Mouse (Mus musculus): Measurements from ENCODE around the gene Gm9837. TPM values are rescaled to one million over a fixed set of nuclear protein-coding genes. Genes with fewer than 3 reads are reported as not detected.
"Not testable (repeated sequence)": the region's sequence is repeated elsewhere in the genome, so short reads cannot be mapped to it uniquely, and the experiment has no call there.

The Gm9837 gene
- polyA plus RNA-seq, 1 experiment from 2014 or later = not detected

DNA sequence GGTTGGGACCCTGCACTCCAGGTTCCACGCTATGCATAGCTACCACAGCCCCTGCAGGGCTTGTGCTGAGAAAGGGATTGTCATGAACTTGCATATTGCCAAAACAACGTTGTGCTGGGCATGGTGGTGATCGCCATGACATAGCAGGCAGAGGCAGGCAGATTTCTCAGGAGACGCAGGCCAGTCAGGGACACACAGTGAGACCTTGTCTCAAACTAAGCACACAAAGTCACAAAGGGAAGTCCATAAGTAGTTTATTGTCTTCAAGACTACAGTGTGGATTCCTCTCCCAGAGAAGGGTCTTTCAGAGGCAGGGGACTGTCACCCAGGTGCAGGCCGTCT lies 41.6 kb downstream of the Gm9837 start:
- ATAC-seq (replicated peaks; ENCODE audit: low FRiP score) = no peak
- H3K4me1 ChIP-seq = peaks cover 16% of the 10 kb centered on the region
- no peaks in the 10 kb centered on the region for H3K27me3 ChIP-seq
- H3K4me2 ChIP-seq = no peak overlapping the region
- H3K4me3 ChIP-seq (replicated peaks) = no peak overlapping the region
- no peak overlapping the region for H3K27ac ChIP-seq
- H3K36me3 ChIP-seq = peaks cover 21% of the 10 kb centered on the region
- H3K9ac ChIP-seq = no peak overlapping the region
- 94% methylated on average over 5 of the region's 5 CpGs for WGBS
- H3K9me3 ChIP-seq (replicated peaks) = no peaks in the 10 kb centered on the region

DNA sequence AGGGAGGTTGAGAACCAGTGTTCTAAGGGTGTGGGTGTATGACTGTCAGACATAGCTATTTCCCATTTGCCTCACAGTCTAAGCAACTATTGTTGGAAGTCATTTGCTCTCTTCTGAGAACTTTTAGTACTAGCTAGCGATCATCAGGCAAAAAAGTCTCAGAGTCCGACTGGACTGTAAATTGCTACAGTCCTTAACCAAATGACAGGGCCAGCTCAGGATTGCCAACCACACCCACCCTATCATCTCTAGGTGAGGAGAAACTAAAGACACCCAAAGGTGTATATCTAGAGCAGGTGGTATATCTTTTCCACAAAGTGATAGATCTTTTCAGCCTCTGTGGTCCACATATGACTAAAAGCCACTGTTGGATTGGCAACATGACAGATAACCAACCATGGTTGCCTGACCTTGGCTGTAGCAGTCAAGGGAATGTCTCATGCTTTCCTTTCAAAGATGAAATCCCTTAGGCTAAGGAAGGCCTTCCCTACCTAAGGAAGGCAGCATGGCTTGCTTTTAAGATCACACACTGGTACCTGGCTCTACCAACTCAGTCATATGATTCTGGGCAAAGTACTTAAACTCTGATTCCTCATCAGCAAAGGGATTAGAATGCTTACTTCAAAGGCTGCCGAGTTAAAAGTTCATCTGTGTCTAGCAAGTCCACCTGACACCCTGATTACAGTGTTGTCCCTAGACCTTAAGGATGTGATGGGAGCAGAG lies 42.1 kb downstream of the Gm9837 start:
- no peak overlapping the region for H3K9ac ChIP-seq
- H3K4me3 ChIP-seq (replicated peaks) = no peak overlapping the region
- ATAC-seq (replicated peaks; ENCODE audit: low FRiP score) = no peak
- peaks cover 21% of the 10 kb centered on the region for H3K36me3 ChIP-seq
- no peak overlapping the region for H3K4me2 ChIP-seq
- no peak overlapping the region for H3K27ac ChIP-seq
- no peaks in the 10 kb centered on the region for H3K9me3 ChIP-seq (replicated peaks)
- H3K4me1 ChIP-seq = peaks cover 16% of the 10 kb centered on the region
- no peaks in the 10 kb centered on the region for H3K27me3 ChIP-seq
- 87% methylated on average over 3 of the region's 3 CpGs for WGBS

- not testable (repeated sequence) for H3K9me3 ChIP-seq (replicated peaks); H3K4me3 ChIP-seq (replicated peaks); H3K27ac ChIP-seq; ATAC-seq (replicated peaks; ENCODE audit: low FRiP score); H3K9ac ChIP-seq; H3K4me2 ChIP-seq; H3K27me3 ChIP-seq
- Histone ChIP-seq H3K36me3 (peaks cover 21% of the 10 kb centered on the region), H3K4me1 (peaks cover 16% of the 10 kb centered on the region)
- WGBS = 87% methylated on average over 3 of the region's 3 CpGs
Measured at GRCm38 (mm10) chr11:53426914-53427313, 43.4 kb downstream of the Gm9837 start.

DNA sequence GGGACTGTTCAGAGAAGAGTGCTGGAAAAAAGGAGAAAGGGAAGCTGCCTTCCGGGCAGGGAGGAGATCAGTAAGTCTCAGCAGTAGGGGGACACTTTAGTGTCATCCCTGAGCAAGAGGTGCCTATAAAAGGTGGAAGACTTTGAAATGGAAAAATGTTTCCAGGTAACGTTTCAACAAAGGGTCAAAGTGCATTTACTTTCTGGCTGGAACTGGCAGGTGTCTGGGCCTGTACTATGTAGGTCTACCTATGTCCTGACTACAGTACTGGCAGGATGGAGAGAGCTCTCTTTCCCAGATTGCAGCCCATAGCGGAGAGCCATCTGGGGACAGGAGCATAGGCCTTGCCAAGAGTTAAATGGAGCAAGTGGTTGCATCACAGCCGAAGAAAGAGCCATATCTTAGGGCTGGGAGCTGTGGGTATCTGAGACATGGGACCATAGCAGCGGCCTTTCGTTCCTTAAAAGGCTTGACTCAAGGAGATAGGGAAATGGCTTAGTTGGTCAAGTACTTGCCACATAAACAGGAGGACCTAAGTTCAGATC lies 44.5 kb downstream of the Gm9837 start:
- Histone ChIP-seq H3K36me3 (peaks cover 30% of the 10 kb centered on the region), H3K27me3 (no peaks in the 10 kb centered on the region), H3K9me3 (replicated peaks) (no peaks in the 10 kb centered on the region), H3K4me2 (no peak overlapping the region), H3K4me3 (replicated peaks) (no peak overlapping the region), H3K9ac (no peak overlapping the region), H3K27ac (no peak overlapping the region; the same call in 1 of the 2 replicates), H3K4me1 (peaks cover 9% of the 10 kb centered on the region)
- 79% methylated on average over 6 of the region's 6 CpGs for WGBS
- ATAC-seq (replicated peaks; ENCODE audit: low FRiP score) = no peak

DNA sequence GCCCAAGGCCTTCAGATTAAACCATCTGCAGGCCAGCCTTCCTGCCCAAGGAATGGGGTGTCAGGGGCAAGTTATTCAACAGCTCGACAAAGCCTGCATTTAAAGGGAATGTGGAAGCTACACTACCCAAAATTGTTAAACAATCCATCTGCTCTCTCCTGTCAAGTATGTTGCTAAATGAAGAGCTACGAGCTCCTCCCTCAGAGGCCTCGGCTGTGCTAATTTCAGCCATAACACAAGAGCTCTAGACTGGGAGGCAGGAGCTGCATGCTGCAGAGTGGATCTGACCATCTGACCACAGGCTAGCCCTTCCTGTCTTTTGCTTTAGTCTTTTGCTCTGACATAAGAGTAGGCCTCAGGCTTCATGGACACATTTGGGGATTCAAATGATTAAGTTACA lies 45.0 kb downstream of the Gm9837 start:
- Histone ChIP-seq H3K4me1 (peaks cover 9% of the 10 kb centered on the region), H3K4me2 (no peak overlapping the region), H3K36me3 (peaks cover 35% of the 10 kb centered on the region), H3K9ac (no peak overlapping the region), H3K4me3 (replicated peaks) (no peak overlapping the region), H3K27ac (no peak overlapping the region; the same call in 1 of the 2 replicates), H3K9me3 (replicated peaks) (no peaks in the 10 kb centered on the region), H3K27me3 (no peaks in the 10 kb centered on the region)
- WGBS = 49% methylated on average over 3 of the region's 3 CpGs
- no peak for ATAC-seq (replicated peaks; ENCODE audit: low FRiP score)

DNA sequence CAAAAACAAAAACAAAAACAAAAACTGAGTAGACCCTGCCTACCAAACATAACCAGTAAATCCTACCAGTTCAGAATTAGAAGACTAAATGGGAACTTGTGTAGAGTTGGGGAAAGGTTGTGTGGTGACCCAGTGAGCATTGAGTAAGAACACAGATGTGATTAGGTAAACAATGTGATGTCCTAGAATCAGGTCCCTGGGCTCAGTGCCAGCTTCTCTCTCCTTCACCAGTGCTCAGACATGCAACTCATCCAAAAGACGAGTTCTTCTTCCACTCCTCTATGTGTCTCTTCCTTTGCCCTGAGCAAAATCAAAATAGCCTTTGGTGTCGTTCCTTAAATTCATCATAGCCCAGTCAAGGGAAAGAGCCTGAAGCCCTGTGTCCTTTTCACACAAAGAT lies 45.5 kb downstream of the Gm9837 start:
- H3K9me3 ChIP-seq (replicated peaks) = no peaks in the 10 kb centered on the region

GRCm38 (mm10) chr11:53423036-53423435 lies 47.2 kb downstream of the Gm9837 start, which contains the start of gene Leap2:
Gene Leap2 (minus strand): TSS chr11:53423170.
- no peak for ATAC-seq (replicated peaks; ENCODE audit: low FRiP score)
- H3K27ac ChIP-seq = no peak within 1 kb of the TSS

More for the DNA sequence above, 45.5 kb downstream of the Gm9837 start:
- Histone ChIP-seq H3K4me3 (replicated peaks) (no peak overlapping the region), H3K27ac (no peak overlapping the region), H3K4me1 (peaks cover 7% of the 10 kb centered on the region), H3K4me2 (no peak overlapping the region), H3K27me3 (no peaks in the 10 kb centered on the region), H3K9ac (no peak overlapping the region), H3K36me3 (peaks cover 39% of the 10 kb centered on the region)
- ATAC-seq (replicated peaks; ENCODE audit: low FRiP score) = no peak
- 75% methylated on average over 2 of the region's 2 CpGs for WGBS

More at GRCm38 (mm10) chr11:53423036-53423435, 47.2 kb downstream of the Gm9837 start, which contains the start of gene Leap2:
- Histone ChIP-seq H3K9me3 (replicated peaks) (no peaks in the 10 kb centered on the region), H3K4me3 (replicated peaks) (no peak within 1 kb of the TSS), H3K9ac (no peak within 1 kb of the TSS), H3K4me1 (no peaks in the 10 kb centered on the region), H3K27me3 (no peaks in the 10 kb centered on the region), H3K36me3 (peaks cover 42% of the 10 kb centered on the region), H3K4me2 (no peak within 1 kb of the TSS)
- 88% methylated on average over 4 of the region's 4 CpGs for WGBS

Other genes with a start within 250 kb of the Gm9837 start
- gene Hspa4, start 170.0 kb downstream of the Gm9837 start, polyA plus RNA-seq (2015; fragmentation: Nextera tagmentation; extraction: Ambion mirVana) = 91.0 and 94.6 TPM in 2 replicates
- gene Zcchc10, start 145.8 kb downstream of the Gm9837 start, polyA plus RNA-seq (2015; fragmentation: Nextera tagmentation; extraction: Ambion mirVana) = 22.8 and 24.3 TPM in 2 replicates
- gene Aff4, start 119.6 kb downstream of the Gm9837 start, polyA plus RNA-seq (2015; fragmentation: Nextera tagmentation; extraction: Ambion mirVana) = 32.1 and 38.0 TPM in 2 replicates
- gene Leap2, start 47.3 kb downstream of the Gm9837 start, polyA plus RNA-seq (2015; fragmentation: Nextera tagmentation; extraction: Ambion mirVana) = 0.32 and 0.46 TPM in 2 replicates
- 629 and 653 TPM in 2 replicates for gene Uqcrq, start 39.6 kb downstream of the Gm9837 start, polyA plus RNA-seq (2015; fragmentation: Nextera tagmentation; extraction: Ambion mirVana)
- gene Gdf9, start 39.5 kb downstream of the Gm9837 start, polyA plus RNA-seq (2015; fragmentation: Nextera tagmentation; extraction: Ambion mirVana) = 2.2 and 2.3 TPM in 2 replicates
- gene Gm10447, start 13.4 kb downstream of the Gm9837 start, polyA plus RNA-seq (2015; fragmentation: Nextera tagmentation; extraction: Ambion mirVana) = not detected in 2 replicates
- gene Shroom1, start 13.3 kb downstream of the Gm9837 start, polyA plus RNA-seq (2015; fragmentation: Nextera tagmentation; extraction: Ambion mirVana) = 1.7 and 2.3 TPM in 2 replicates
- not detected in 2 replicates for gene Gm9945, start 9.7 kb upstream of the Gm9837 start, polyA plus RNA-seq (2015; fragmentation: Nextera tagmentation; extraction: Ambion mirVana)
- gene Sowaha, start 9.8 kb upstream of the Gm9837 start, polyA plus RNA-seq (2015; fragmentation: Nextera tagmentation; extraction: Ambion mirVana) = 0.23 and 0.32 TPM in 2 replicates
- 21.9 and 25.6 TPM in 2 replicates for gene Sept8, start 48.8 kb upstream of the Gm9837 start, polyA plus RNA-seq (2015; fragmentation: Nextera tagmentation; extraction: Ambion mirVana)
- 65.6 and 68.6 TPM in 2 replicates for gene Kif3a, start 96.9 kb upstream of the Gm9837 start, polyA plus RNA-seq (2015; fragmentation: Nextera tagmentation; extraction: Ambion mirVana)
- gene Il4, start 148.2 kb upstream of the Gm9837 start, polyA plus RNA-seq (2015; fragmentation: Nextera tagmentation; extraction: Ambion mirVana) = 1.2 and 1.3 TPM in 2 replicates
- gene Il13, start 164.2 kb upstream of the Gm9837 start, polyA plus RNA-seq (2015; fragmentation: Nextera tagmentation; extraction: Ambion mirVana) = not detected in 2 replicates
- 27.2 and 27.7 TPM in 2 replicates for gene Rad50, start 236.8 kb upstream of the Gm9837 start, polyA plus RNA-seq (2015; fragmentation: Nextera tagmentation; extraction: Ambion mirVana)